Mouse (Mus musculus): ENCODE data around the gene Car14. TPM values are rescaled to one million over a fixed set of nuclear protein-coding genes. Genes with fewer than 3 reads are reported as not detected.
"Not testable (repeated sequence)": the region's sequence is repeated elsewhere in the genome, so short reads cannot be mapped to it uniquely, and the experiment has no call there.

Car14 gene
- total RNA-seq, 2 experiments from 2014 or later = 1.1 to 3.6 TPM

DNA sequence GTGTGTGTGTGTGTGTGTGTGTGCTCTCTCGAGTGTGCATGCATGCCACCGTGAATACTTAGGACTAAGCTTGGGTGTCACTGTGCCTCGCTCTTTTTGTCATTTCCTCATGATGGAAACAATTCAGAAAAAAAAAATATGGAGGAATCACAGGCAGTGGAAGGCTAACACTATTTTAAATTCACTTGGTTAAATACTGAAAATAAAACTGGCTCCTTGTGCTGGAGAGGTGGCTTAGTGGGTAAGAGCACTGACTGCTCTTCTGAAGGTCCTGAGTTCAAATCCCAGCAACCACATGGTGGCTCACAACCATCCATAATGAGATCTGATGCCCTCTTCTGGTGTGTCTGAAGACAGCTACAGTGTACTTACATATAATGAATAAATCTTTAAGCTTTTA lies 46.2 kb downstream of the Car14 start:
- not testable (repeated sequence) for DNase-seq (ENCODE audit: low spot score in 2 of 2)

DNA sequence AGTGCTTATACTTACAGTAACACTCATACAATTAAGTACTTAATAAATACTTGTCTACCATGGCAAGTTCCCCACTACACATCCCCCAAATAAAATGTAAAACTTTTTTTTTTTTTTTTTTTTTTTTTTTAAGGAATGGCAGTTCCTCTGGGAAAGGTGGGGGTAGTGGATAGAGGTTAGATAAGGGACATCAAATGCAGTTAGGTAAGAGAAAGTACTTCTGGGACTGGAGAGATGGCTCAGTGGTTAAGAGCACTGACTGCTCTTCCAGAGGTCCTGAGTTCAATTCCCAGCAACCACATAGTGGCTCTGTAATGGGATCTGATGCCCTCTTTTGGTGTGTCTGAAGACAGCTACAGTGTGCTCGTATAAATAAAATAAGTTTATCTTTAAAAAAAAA lies 47.4 kb downstream of the Car14 start:
- not testable (repeated sequence) for DNase-seq (ENCODE audit: low spot score in 2 of 2)

DNA sequence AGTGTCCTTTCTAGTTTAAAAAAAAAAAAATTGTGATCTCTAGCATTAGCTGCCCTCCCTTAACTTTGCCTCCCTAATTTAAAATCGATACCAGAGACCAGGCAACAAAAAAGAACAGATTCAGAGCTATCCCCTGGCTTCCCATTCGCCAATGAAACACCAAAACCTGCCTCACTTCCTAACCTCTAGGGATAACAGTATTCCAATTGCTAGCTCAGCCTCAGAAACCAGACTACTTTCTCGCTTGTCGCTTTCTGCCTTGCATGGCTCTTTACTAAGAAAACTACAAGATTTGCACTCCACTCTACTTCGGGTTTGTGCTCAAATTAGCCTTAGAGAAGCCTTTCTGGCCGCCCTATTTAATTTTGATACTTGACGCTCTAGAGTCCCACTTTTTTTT lies 48.4 kb downstream of the Car14 start:
- peak in 1 of 2 experiments; percentile 12 for DNase-seq (ENCODE audit: low spot score in 2 of 2)

DNA sequence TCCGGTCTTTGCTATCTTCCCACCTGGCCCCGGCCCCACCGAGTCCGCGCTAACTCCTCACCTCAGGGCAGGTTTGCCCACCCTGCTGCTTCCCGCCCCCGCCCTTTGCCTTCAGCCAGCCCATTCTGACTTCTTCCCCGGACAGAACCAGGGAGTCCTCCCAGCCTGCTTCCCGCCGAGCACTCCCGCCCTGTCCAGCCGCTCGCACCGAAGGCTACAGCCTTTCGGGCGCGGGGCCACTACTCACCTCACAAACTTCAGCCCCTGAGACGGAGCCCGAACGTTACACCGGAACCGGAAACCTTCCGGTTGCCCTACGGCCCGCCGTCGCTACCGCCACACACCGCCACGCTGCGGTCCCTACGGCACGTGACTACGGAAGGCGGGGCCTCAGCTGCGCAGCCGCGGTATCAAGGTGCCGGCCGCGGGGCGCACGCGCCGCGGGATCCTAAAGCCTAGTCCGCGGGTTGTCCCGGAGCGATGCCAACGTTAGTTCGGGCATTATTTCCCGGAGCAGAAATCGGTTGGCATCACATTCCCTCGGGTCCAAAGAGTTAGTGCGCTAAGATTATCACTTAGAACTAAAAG lies 48.9 kb downstream of the Car14 start, which contains the start of gene Prpf3:
TSS of gene Prpf3 (minus strand) at position 384 of the 588 bp plus-strand sequence.
- DNase-seq (ENCODE audit: low spot score in 2 of 2) = peak; percentile 94

DNA sequence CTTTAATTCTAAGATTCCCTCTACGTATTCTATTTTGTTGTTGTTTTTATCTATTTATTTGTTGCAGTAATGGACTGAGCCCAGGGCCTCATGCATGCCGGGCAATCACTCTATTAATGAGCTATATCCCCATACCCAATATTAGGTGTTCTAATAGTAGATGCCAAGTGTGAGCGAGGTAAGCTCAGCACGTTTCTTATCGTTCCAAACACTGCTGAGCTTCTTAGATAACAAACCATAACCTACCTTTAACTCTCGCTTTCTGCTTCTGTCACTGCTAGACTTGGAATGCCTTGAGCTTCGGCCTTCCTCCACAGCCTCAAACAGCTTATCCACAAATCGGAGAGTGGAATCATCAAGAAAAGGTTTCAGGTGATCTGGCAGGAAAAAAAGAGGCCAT lies 53.2 kb downstream of the Car14 start:
- DNase-seq (ENCODE audit: low spot score in 2 of 2) = no peak

DNA sequence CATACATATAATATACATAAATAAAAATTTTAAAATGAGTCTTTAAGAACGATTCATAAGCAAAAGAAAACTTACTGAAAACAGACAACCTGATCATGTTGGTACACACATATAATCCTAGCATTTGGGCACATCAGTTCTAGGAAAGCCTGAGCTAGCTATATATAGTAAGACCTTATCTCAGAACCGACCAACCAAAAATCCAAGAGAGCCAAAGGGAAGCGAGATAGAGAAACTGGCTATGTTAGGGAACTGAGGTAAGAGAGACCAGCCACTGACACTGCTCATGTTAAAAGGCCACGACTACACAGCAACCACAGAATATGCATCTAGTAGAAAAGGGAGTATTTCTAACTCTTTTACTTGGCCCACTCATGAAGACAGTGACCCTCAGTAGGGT lies 53.9 kb downstream of the Car14 start:
- no peak for DNase-seq (ENCODE audit: low spot score in 2 of 2)

Other genes with a start within 250 kb of the Car14 start
- 100 to 1,000 TPM; 138 to 228 TPM for gene Mcl1, start 245.9 kb downstream of the Car14 start, total RNA-seq (2021)
- 10 to 100 TPM in 1 of 2 experiments, 1 to 10 TPM in 1; 8.6 to 10.1 TPM for gene Adamtsl4, start 216.8 kb downstream of the Car14 start, total RNA-seq (2021)
- 100 to 1,000 TPM; 427 to 665 TPM for gene Ecm1, start 165.1 kb downstream of the Car14 start, total RNA-seq (2021)
- 10 to 100 TPM; 45.5 to 52.1 TPM for gene Tars2, start 144.5 kb downstream of the Car14 start, total RNA-seq (2021)
- 10 to 100 TPM; 43.0 to 46.8 TPM for gene Rprd2, start 85.8 kb downstream of the Car14 start, total RNA-seq (2021)
- 10 to 100 TPM; 26.7 to 32.8 TPM for gene Prpf3, start 48.8 kb downstream of the Car14 start, total RNA-seq (2021)
- 100 to 1,000 TPM; 252 to 270 TPM for gene Mrps21, start 33.2 kb downstream of the Car14 start, total RNA-seq (2021)
- gene Ciart, start 22.4 kb downstream of the Car14 start, total RNA-seq (2021) = 1 to 10 TPM; 2.1 to 3.2 TPM
- gene BC028528, start 12.7 kb downstream of the Car14 start, total RNA-seq (2021) = 10 to 100 TPM; 12.0 to 20.3 TPM
- gene Aph1a, start 10.7 kb downstream of the Car14 start, total RNA-seq (2021) = 100 to 1,000 TPM; 103 to 120 TPM
- gene Anp32e, start 24.6 kb upstream of the Car14 start, total RNA-seq (2021) = 100 to 1,000 TPM in 1 of 2 experiments, 10 to 100 TPM in 1; 92.2 to 101 TPM
- gene Plekho1, start 91.3 kb upstream of the Car14 start, total RNA-seq (2021) = 10 to 100 TPM; 20.9 to 32.2 TPM
- gene Vps45, start 153.8 kb upstream of the Car14 start, total RNA-seq (2021) = 10 to 100 TPM; 26.4 to 31.4 TPM
- 10 to 100 TPM; 32.1 to 35.0 TPM for gene Otud7b, start 199.8 kb upstream of the Car14 start, total RNA-seq (2021)